Mouse (Mus musculus): ENCODE measurements around the gene Rbfox1. TPM values are rescaled to one million over a fixed set of nuclear protein-coding genes. Genes with fewer than 3 reads are reported as not detected.

The Rbfox1 gene
- polyA plus RNA-seq, 1 experiment = not detected

DNA sequence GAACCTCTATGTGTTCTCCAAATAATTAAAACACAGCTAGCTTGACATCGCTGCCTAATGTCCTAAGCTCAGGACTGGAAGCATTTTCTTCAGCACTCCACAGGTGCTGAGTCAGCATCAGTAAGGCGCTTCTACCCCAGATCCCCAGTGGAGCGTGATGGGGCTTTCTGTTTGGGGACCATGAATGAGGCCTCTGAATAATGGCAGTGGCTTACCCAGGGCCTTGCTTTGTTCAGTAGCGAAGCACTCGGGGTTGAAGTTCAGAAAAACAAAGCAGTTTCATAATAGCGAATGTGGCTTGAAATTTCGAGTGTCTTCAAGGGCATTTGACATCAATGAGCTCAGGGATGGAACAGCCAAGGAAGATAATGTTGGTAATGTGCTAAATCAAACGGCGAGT is 966.2 kb downstream of the Rbfox1 start:
- 59% methylated on average over 9 of the region's 9 CpGs for WGBS
- Histone ChIP-seq H3K4me1 (ENCODE audit: control insufficient read depth, insufficient read depth, low read length) (no peaks in the 10 kb centered on the region), H3K27ac (ENCODE audit: insufficient read depth, low read depth, low read length) (no peak overlapping the region), H3K4me3 (ENCODE audit: insufficient read depth, low read depth, low read length) (no peak overlapping the region)
- TF ChIP-seq CTCF (IDR thresholded peaks at IDR 0.05; ENCODE audit: insufficient read depth, low read depth, low read length) = no peak
- no peak for TF ChIP-seq POLR2A (IDR thresholded peaks at IDR 0.05; ENCODE audit: insufficient read depth, low read depth, low read length)

DNA sequence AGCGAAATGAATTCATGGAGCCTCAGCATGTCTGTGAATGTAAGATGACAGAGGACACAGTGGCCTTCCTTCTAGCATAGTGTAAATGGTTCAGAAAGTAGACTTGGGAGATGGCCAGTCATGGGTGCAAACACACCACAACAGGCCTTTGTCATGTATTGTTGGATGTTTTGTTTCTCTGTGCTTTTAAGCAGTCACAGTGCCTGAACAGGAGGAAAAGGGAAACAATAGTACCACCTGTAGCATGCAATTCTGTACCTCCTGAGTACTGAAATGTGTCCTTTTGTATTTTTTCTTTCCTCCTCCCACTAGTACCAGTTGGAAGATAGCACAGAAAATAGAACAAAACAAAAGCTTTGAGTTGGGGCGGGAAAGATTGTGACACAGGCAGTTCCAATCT is 968.6 kb downstream of the Rbfox1 start:
- 73% methylated on average over 2 of the region's 2 CpGs for WGBS
- Histone ChIP-seq H3K4me3 (ENCODE audit: insufficient read depth, low read depth, low read length) (no peak overlapping the region), H3K27ac (ENCODE audit: insufficient read depth, low read depth, low read length) (no peak overlapping the region), H3K4me1 (ENCODE audit: control insufficient read depth, insufficient read depth, low read length) (no peaks in the 10 kb centered on the region)
- no peak for TF ChIP-seq CTCF (IDR thresholded peaks at IDR 0.05; ENCODE audit: insufficient read depth, low read depth, low read length)

DNA sequence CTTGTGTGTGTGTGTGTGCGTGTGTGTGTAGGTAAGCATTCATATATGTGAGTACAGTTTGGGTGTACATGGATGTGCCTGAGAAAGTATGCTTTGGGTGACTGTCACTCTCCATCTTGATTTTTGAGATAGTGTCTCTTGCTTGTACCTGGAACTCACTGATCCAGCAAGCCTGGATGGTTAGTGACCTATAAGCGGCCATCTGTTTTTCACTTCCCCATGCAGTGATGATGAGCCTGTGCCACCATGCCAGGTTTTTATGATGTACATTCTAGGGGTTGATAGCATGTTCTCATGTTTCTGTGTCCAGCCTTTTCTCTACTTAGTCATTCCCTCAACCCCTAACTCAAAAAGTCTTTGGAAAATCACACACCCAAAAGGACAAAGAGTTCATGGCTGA is 976.5 kb downstream of the Rbfox1 start:
- H3K4me3 ChIP-seq (ENCODE audit: insufficient read depth, low read depth, low read length) = no peak overlapping the region
- WGBS = 95% methylated on average over 2 of the region's 2 CpGs
- TF ChIP-seq CTCF (IDR thresholded peaks at IDR 0.05; ENCODE audit: insufficient read depth, low read depth, low read length) (no peak), POLR2A (IDR thresholded peaks at IDR 0.05; ENCODE audit: insufficient read depth, low read depth, low read length) (no peak)
- H3K4me1 ChIP-seq (ENCODE audit: control insufficient read depth, insufficient read depth, low read length) = no peaks in the 10 kb centered on the region
- H3K27ac ChIP-seq (ENCODE audit: insufficient read depth, low read depth, low read length) = no peak overlapping the region

DNA sequence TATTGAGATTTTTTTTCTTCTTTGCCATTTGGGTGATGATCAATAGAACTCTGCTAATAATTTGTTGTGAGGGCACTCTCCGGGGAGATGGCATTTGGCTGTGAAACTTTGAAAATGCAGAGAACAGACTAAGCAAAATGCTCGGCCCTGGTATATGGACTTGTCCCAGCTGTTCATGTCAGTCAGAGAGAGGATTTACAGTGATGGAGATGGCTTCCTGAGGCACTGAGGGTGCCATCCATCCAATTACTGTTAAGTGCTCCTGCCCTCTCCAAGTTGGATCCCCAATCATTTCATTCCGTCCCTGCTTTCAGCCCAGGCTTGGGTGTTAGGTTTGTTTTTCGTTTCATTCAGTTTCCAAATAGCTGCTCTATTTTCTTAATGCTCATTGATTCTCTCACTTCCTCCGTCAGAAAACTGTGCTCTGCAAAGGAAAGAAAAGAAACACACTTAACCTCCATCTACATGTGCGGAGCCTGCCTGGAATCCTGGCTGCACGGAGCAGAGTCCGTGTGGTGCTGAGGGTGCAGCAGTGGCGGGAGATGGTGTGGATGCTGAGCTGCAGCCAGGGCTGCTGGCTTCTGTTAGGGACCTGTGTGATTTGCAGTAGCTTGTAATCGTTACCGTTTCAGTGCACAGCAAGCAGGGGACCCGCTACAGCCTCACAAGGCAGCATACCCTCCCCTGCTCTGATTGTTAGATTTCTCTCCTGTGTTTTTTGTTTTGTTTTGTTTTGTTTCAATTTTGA is 997.7 kb downstream of the Rbfox1 start:
- WGBS = 41% methylated on average over 12 of the region's 12 CpGs
- H3K4me3 ChIP-seq (ENCODE audit: insufficient read depth, low read depth, low read length) = no peak overlapping the region
- H3K4me1 ChIP-seq (ENCODE audit: control insufficient read depth, insufficient read depth, low read length) = peaks cover 3% of the 10 kb centered on the region
- TF ChIP-seq POLR2A (IDR thresholded peaks at IDR 0.05; ENCODE audit: insufficient read depth, low read depth, low read length) (no peak), CTCF (IDR thresholded peaks at IDR 0.05; ENCODE audit: insufficient read depth, low read depth, low read length) (no peak)
- no peak overlapping the region for H3K27ac ChIP-seq (ENCODE audit: insufficient read depth, low read depth, low read length)

DNA sequence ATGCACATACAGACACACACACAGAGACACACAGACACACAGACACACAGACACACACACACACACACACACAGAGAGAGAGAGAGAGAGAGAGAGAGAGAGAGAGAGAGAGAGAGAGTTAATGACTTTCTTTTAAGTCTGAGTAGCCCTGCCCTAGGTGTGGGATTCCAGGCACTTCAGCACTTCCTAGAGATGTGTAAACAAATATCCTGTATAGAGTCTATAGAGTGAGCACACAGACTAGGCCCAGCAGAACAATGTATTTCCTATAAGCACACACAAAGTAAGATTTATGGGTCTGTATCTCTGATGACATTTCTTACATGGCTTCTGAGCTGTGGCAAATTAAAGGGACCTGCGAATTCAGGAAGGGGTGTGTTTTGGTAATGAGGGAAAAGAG is 998.6 kb downstream of the Rbfox1 start:
- H3K27ac ChIP-seq (ENCODE audit: insufficient read depth, low read depth, low read length) = no peak overlapping the region
- 86% methylated on average over 1 of the region's 1 CpGs for WGBS
- H3K4me1 ChIP-seq (ENCODE audit: control insufficient read depth, insufficient read depth, low read length) = peaks cover 3% of the 10 kb centered on the region
- TF ChIP-seq CTCF (IDR thresholded peaks at IDR 0.05; ENCODE audit: insufficient read depth, low read depth, low read length) (no peak), POLR2A (IDR thresholded peaks at IDR 0.05; ENCODE audit: insufficient read depth, low read depth, low read length) (no peak)
- no peak overlapping the region for H3K4me3 ChIP-seq (ENCODE audit: insufficient read depth, low read depth, low read length)

DNA sequence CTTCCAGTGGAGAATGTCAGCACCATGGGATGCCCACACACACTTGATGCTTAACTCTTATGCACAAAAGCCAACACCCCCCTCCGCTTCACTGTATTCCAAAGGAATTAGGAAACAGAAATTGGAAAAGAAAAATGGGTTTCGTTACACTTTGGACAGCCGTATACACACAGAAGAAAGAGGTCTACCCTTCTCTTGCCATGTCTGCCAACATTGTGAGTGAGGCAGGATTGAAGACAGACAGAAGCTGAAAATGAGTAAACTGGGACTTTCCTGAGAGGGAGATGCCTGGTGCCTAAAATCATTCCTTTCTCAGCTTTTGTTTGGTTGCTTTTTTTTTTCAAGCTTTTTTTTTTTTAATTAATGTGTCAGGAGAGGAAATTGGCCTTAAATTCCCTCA is 1000.5 kb downstream of the Rbfox1 start:
- peaks cover 5% of the 10 kb centered on the region for H3K4me1 ChIP-seq (ENCODE audit: control insufficient read depth, insufficient read depth, low read length)
- TF ChIP-seq CTCF (IDR thresholded peaks at IDR 0.05; ENCODE audit: insufficient read depth, low read depth, low read length) (no peak), POLR2A (IDR thresholded peaks at IDR 0.05; ENCODE audit: insufficient read depth, low read depth, low read length) (no peak)
- H3K4me3 ChIP-seq (ENCODE audit: insufficient read depth, low read depth, low read length) = no peak overlapping the region
- WGBS = 85% methylated on average over 3 of the region's 3 CpGs
- no peak overlapping the region for H3K27ac ChIP-seq (ENCODE audit: insufficient read depth, low read depth, low read length)

DNA sequence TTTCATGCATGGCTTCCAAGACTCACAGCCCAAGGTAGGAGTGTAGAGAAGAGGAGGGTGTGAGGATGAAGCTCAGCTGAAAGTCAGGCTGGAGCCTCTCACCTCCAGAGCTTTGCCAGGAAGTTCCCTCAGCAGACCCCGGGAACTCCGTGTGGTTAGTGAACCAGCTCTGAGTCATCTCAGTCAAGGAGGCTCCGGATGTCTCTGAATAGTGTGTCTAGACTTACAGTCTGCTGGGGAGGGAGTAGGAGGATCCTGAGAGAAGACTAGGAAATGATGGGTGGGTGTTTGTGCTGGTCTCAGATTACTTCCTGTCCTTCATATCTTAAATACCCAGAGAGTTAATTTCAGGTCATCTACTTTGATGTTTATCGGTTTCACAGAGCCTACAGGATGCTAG is 1004.1 kb downstream of the Rbfox1 start:
- H3K4me3 ChIP-seq (ENCODE audit: insufficient read depth, low read depth, low read length) = no peak overlapping the region
- WGBS = 44% methylated on average over 4 of the region's 4 CpGs
- no peak for TF ChIP-seq POLR2A (IDR thresholded peaks at IDR 0.05; ENCODE audit: insufficient read depth, low read depth, low read length)
- TF ChIP-seq CTCF (IDR thresholded peaks at IDR 0.05; ENCODE audit: insufficient read depth, low read depth, low read length) = no peak
- H3K27ac ChIP-seq (ENCODE audit: insufficient read depth, low read depth, low read length) = no peak overlapping the region
- H3K4me1 ChIP-seq (ENCODE audit: control insufficient read depth, insufficient read depth, low read length) = peaks cover 2% of the 10 kb centered on the region; the same call in 1 of the 2 replicates

DNA sequence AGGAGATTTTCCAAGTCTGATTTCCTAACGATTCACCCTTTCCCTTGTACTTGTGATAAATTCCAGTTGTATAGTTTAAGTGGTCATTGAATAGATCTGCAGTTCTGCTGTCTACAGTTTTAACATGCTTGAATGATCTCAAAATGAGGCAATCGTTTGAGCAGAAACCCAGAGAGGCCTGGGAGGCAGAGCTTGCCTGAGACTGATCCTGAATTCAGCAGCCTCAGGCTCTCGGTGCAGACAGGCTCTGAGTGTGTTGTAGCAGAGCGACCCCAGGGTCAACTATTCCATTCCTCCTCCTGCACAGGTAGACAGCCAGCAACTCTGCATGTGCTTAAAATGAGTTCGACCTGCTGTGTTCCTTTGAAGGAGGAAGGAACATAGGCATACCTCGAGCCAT is 1012.6 kb downstream of the Rbfox1 start:
- no peak overlapping the region for H3K27ac ChIP-seq (ENCODE audit: insufficient read depth, low read depth, low read length)
- no peak overlapping the region for H3K4me3 ChIP-seq (ENCODE audit: insufficient read depth, low read depth, low read length)
- WGBS = 74% methylated on average over 6 of the region's 6 CpGs
- H3K4me1 ChIP-seq (ENCODE audit: control insufficient read depth, insufficient read depth, low read length) = no peaks in the 10 kb centered on the region
- TF ChIP-seq POLR2A (IDR thresholded peaks at IDR 0.05; ENCODE audit: insufficient read depth, low read depth, low read length) = no peak
- no peak for TF ChIP-seq CTCF (IDR thresholded peaks at IDR 0.05; ENCODE audit: insufficient read depth, low read depth, low read length)

DNA sequence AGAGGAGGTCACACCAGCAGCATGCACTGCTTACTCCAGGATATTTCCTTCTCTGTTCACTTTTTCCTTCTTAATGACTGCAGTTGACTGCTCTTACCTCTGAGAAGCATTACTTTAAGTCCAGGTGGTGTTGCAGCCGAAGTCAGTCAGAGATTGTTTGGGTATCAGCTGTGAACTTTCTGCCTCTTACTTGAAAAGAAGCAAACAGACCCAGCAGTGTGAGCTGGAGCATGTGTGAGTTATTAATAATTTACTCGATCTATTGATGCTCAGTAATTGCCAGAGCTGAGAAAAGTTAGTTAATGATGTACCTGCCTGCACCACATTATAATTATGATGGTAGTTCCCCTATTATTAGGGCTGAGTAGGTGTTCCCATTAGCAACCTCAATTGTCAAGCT is 1014.9 kb downstream of the Rbfox1 start:
- WGBS = 47% methylated on average over 2 of the region's 2 CpGs
- Histone ChIP-seq H3K27ac (ENCODE audit: insufficient read depth, low read depth, low read length) (no peak overlapping the region), H3K4me1 (ENCODE audit: control insufficient read depth, insufficient read depth, low read length) (no peaks in the 10 kb centered on the region), H3K4me3 (ENCODE audit: insufficient read depth, low read depth, low read length) (no peak overlapping the region)
- TF ChIP-seq POLR2A (IDR thresholded peaks at IDR 0.05; ENCODE audit: insufficient read depth, low read depth, low read length) (no peak), CTCF (IDR thresholded peaks at IDR 0.05; ENCODE audit: insufficient read depth, low read depth, low read length) (no peak)

DNA sequence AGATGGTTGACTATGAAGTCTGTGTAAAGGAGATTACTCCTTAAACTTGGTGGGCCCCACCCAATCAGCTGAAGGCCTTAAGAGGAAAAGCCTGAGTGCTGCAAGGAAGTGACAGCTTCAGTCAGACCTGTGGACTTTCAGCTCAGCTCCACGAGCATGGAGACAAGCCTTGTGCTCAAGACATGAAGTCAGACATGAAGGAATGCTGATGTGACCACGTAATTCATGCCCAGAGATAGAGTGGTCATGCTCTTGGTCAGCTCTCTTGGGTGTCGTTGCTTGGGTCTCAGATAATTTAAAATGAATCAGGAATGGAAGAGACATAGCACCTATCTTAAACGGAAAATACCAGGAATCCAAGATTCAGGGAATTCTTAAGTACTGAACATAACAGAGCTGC is 1019.8 kb downstream of the Rbfox1 start:
- Histone ChIP-seq H3K4me3 (ENCODE audit: insufficient read depth, low read depth, low read length) (no peak overlapping the region), H3K27ac (ENCODE audit: insufficient read depth, low read depth, low read length) (no peak overlapping the region), H3K4me1 (ENCODE audit: control insufficient read depth, insufficient read depth, low read length) (peaks cover 4% of the 10 kb centered on the region)
- WGBS = 87% methylated on average over 4 of the region's 4 CpGs
- TF ChIP-seq POLR2A (IDR thresholded peaks at IDR 0.05; ENCODE audit: insufficient read depth, low read depth, low read length) = no peak
- no peak for TF ChIP-seq CTCF (IDR thresholded peaks at IDR 0.05; ENCODE audit: insufficient read depth, low read depth, low read length)

Measured in olfactory bulb, adult 2 months (tissue).